8 mouse cellular contexts compared by ENCODE assay signal in the genomic region with DNA sequence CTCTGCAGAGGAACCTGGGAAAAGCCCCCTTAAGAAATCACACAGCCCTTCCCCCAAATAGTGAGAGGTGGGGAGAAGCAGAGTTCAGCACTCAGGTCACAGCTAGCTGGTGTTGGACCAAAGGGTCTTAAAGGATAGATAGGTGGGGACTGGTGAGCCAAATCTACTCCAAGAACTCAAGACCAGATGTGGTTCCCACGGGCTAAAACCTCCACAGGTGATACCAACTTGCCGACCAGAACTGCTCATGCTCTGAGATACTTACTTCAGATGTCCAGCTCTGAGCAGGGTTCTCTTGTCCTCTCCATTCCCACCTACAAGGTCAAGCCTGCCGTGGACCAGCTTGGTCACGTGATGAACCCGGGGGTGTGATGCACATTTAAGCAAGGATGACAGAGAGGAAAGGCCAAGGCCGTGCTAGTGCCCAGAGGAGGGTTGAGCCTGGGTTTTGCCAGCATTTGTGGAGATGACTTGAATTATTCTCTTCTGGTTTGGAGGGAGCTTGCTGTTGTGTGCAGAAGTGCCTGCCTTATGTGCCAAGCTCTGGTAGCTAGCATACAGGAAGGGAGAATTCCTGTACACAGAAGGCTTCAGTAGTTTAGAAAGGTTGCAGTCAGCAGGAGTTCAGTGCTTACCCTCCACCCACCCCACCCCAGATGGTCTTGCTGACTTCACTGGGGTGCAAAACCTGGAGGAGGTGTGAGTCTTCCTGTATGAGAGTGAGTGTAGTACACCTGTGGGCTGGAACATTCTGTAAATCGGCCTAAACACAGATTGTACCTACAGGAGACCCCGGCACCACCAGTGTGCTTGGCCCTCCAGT. TPM values are rescaled to one million over a fixed set of nuclear protein-coding genes. Genes with fewer than 3 reads are reported as not detected.
DNase-seq lines count a peak whose midpoint lies in the region; ATAC-seq lines count a peak whose summit lies in the region.

No protein-coding gene starts in this region.

- peak; percentile 31 for DNase-seq in cerebellum, adult 8-10 months
- DNase-seq in cerebellum, postnatal 10 days, result no peak
- peak; percentile 48 for DNase-seq in 416B (ENCODE audit: low read depth)
- no peak for DNase-seq in embryo, embryonic 10.5 days (ENCODE audit: low spot score)
- no peak for DNase-seq in gastrocnemius, postnatal 25 days

- H3K4me2 ChIP-seq in forebrain, embryonic 15.5 days (replicated peaks), result peak overlapping the region; percentile 90
- peak overlapping the region; percentile 83 for H3K4me2 ChIP-seq in limb, embryonic 12.5 days
- H3K4me2 ChIP-seq in stomach, embryonic 15.5 days, result peak overlapping the region; percentile 86

- peak overlapping the region; percentile 76 for H3K4me3 ChIP-seq in forebrain, embryonic 15.5 days
- no peak overlapping the region for H3K4me3 ChIP-seq in limb, embryonic 12.5 days (replicated peaks)
- peak overlapping the region; percentile 72; the same call in 1 of the 2 replicates for H3K4me3 ChIP-seq in stomach, embryonic 15.5 days (replicated peaks)

- no peaks in the 10 kb centered on the region for H3K27me3 ChIP-seq in forebrain, embryonic 15.5 days
- no peaks in the 10 kb centered on the region for H3K27me3 ChIP-seq in limb, embryonic 12.5 days
- no peaks in the 10 kb centered on the region; the same call in 1 of the 2 replicates for H3K27me3 ChIP-seq in stomach, embryonic 15.5 days (replicated peaks)

- no peak for ATAC-seq in forebrain, embryonic 15.5 days (replicated peaks)
- ATAC-seq in limb, embryonic 12.5 days (ENCODE audit: insufficient number of reproducible peaks, insufficient read depth, low FRiP score, low TSS enrichment, low read depth), result no peak
- no peak for ATAC-seq in stomach, embryonic 15.5 days (ENCODE audit: insufficient read depth, low FRiP score, low read depth)

- H3K9me3 ChIP-seq in forebrain, embryonic 15.5 days, result no peaks in the 10 kb centered on the region
- no peaks in the 10 kb centered on the region for H3K9me3 ChIP-seq in limb, embryonic 12.5 days
- no peaks in the 10 kb centered on the region for H3K9me3 ChIP-seq in stomach, embryonic 15.5 days

- peak overlapping the region; percentile 94; the same call in 1 of the 2 replicates for H3K9ac ChIP-seq in forebrain, embryonic 15.5 days (replicated peaks)
- no peak overlapping the region for H3K9ac ChIP-seq in limb, embryonic 12.5 days (replicated peaks)
- H3K9ac ChIP-seq in stomach, embryonic 15.5 days, result no peak overlapping the region

- peaks cover 57% of the 10 kb centered on the region for H3K4me1 ChIP-seq in forebrain, embryonic 15.5 days
- peaks cover 56% of the 10 kb centered on the region for H3K4me1 ChIP-seq in limb, embryonic 12.5 days (replicated peaks)
- H3K4me1 ChIP-seq in stomach, embryonic 15.5 days, result peaks cover 41% of the 10 kb centered on the region

- H3K27ac ChIP-seq in forebrain, embryonic 15.5 days (replicated peaks), result no peak overlapping the region; the same call in 1 of the 2 replicates
- H3K27ac ChIP-seq in limb, embryonic 12.5 days, result peak overlapping the region; percentile 42; the same call in 1 of the 2 replicates
- H3K27ac ChIP-seq in stomach, embryonic 15.5 days, result peak overlapping the region; percentile 55; the same call in 1 of the 2 replicates

- H3K36me3 ChIP-seq in forebrain, embryonic 15.5 days, result 0 out of 2 replicates have a peak, but pooled peaks cover 4% of the 10 kb centered on the region
- H3K36me3 ChIP-seq in limb, embryonic 12.5 days, result 0 out of 2 replicates have a peak, but pooled peaks cover 4% of the 10 kb centered on the region
- no peaks in the 10 kb centered on the region for H3K36me3 ChIP-seq in stomach, embryonic 15.5 days

- 87% methylated on average over 8 of the region's 8 CpGs for WGBS in forebrain, embryonic 15.5 days
- WGBS in limb, embryonic 12.5 days, result 85% methylated on average over 8 of the region's 8 CpGs
- WGBS in stomach, embryonic 15.5 days, result 70% methylated on average over 8 of the region's 8 CpGs

RNA-seq across cellular contexts. Expression of a gene that starts 3.0 kb away (rescaled TPM):
- polyA plus RNA-seq in forebrain, embryonic 15.5 days (2015; fragmentation: Nextera tagmentation; extraction: Ambion mirVana), result 10.0 and 10.1 TPM in 2 replicates
- 4.4 and 5.7 TPM in 2 replicates for polyA plus RNA-seq in limb, embryonic 12.5 days (2016; fragmentation: Nextera tagmentation; extraction: Ambion mirVana)
- 3.9 and 4.5 TPM in 2 replicates for polyA plus RNA-seq in stomach, embryonic 15.5 days (2015; fragmentation: Nextera tagmentation; extraction: Ambion mirVana)
- total RNA-seq in gastrocnemius, postnatal 25 days (2021), result 1 to 10 TPM; 5.3 to 5.6 TPM

Comparison
In these comparisons a context has a peak if more than half of its experiments do, and no peak if none do; other contexts are left out.
1. DNase-seq: peak in cerebellum, adult 8-10 months (single experiment) and 416B (single experiment); none in cerebellum, postnatal 10 days (0 of 2), embryo, embryonic 10.5 days (single experiment) and gastrocnemius, postnatal 25 days (single experiment).
2. Peak in every context shown above with its lines, with median percentiles within 50 percentile points of each other: H3K4me2 ChIP-seq.